Mouse (Mus musculus) C2C12 (cell line): ENCODE results near the gene Mthfd1l. TPM values are rescaled to one million over a fixed set of nuclear protein-coding genes. Genes with fewer than 3 reads are reported as not detected.

Experiments used
- H3K27me3 ChIP-seq: one replicate; pipeline ENCODE4 v1.6.1; 2011; ENCODE audit not compliant: control insufficient read depth, insufficient read depth, insufficient read length
- H3K36me3 ChIP-seq: one replicate; pipeline ENCODE4 v1.6.1; 2011; ENCODE audit not compliant: control insufficient read depth, insufficient read depth
- H3K4me3 ChIP-seq: one replicate; pipeline ENCODE4 v1.5.1; 2011; ENCODE audit warnings: mild to moderate bottlenecking, control low read depth; ENCODE audit not compliant: poor library complexity, insufficient read depth, severe bottlenecking
- H3K79me2 ChIP-seq: one replicate; pipeline ENCODE4 v1.6.1; 2011; ENCODE audit not compliant: control insufficient read depth, insufficient read depth
- H3K79me3 ChIP-seq: one replicate; pipeline ENCODE4 v1.6.1; 2011; ENCODE audit warnings: low read depth, control low read depth
- H3ac ChIP-seq: one replicate; pipeline ENCODE3; 2011; ENCODE audit warnings: low read depth; ENCODE audit not compliant: control insufficient read depth, insufficient read length
- CEBPB ChIP-seq: IDR thresholded peaks from one replicate; pipeline ENCODE4 v1.6.1; 2011; ENCODE audit warnings: low read depth, mild to moderate bottlenecking, control low read depth, moderate library complexity
- CTCF ChIP-seq: IDR thresholded peaks from one replicate; pipeline ENCODE4 v1.5.1; 2011; ENCODE audit not compliant: control insufficient read depth, insufficient read depth, insufficient read length
- FOSL1 ChIP-seq: IDR thresholded peaks from one replicate; pipeline ENCODE4 v1.8.0; 2011; ENCODE audit warnings: mild to moderate bottlenecking, low read length; ENCODE audit not compliant: poor library complexity, insufficient read depth, severe bottlenecking
- MAX ChIP-seq: IDR thresholded peaks from one replicate; pipeline ENCODE4 v1.6.1; 2011; ENCODE audit warnings: mild to moderate bottlenecking, control low read depth
- MYOD1 ChIP-seq: IDR thresholded peaks from one replicate; pipeline ENCODE4 v1.6.1; 2011; ENCODE audit warnings: low read depth; ENCODE audit not compliant: control insufficient read depth, insufficient read length
- MYOG ChIP-seq: IDR thresholded peaks from one replicate; pipeline ENCODE4 v1.6.1; 2011; ENCODE audit not compliant: control insufficient read depth, insufficient read length; ENCODE audit errors: extremely low read depth
- USF1 ChIP-seq: IDR thresholded peaks from one replicate; pipeline ENCODE4 v1.6.1; 2011; ENCODE audit warnings: low read depth, mild to moderate bottlenecking, control low read depth, moderate library complexity
- polyA plus RNA-seq: library from polyadenylated mRNA; unstranded; fragments of >200 nt; fragmentation: generic; extraction: Trizol; gene quantifications from one replicate; pipeline ENCODE4 v1.2.1, GENCODE M21; 2012; ENCODE audit warnings: missing spikeins

The Mthfd1l gene
- polyA plus RNA-seq, 1 experiment, result 43.6 TPM

- no peaks in the 10 kb centered on the region for H3K79me2 ChIP-seq
- H3ac ChIP-seq, result no peak overlapping the region
- H3K36me3 ChIP-seq, result peaks cover 88% of the 10 kb centered on the region
- H3K79me3 ChIP-seq, result no peaks in the 10 kb centered on the region
- no peak overlapping the region for H3K4me3 ChIP-seq
- no peaks in the 10 kb centered on the region for H3K27me3 ChIP-seq
- no peak for TF ChIP-seq MYOG
- no peak for TF ChIP-seq FOSL1
- TF ChIP-seq CTCF, result no peak
- no peak for TF ChIP-seq MYOD1
- no peak for TF ChIP-seq MAX
- no peak for TF ChIP-seq CEBPB
- no peak for TF ChIP-seq USF1
These were observed 65.7 kb downstream of the Mthfd1l start for GRCm38 (mm10) chr10:4038576-4038975.

- peaks cover 75% of the 10 kb centered on the region for H3K36me3 ChIP-seq
- no peaks in the 10 kb centered on the region for H3K79me2 ChIP-seq
- no peaks in the 10 kb centered on the region for H3K79me3 ChIP-seq
- H3K27me3 ChIP-seq, result no peaks in the 10 kb centered on the region
- H3K4me3 ChIP-seq, result no peak overlapping the region
- no peak overlapping the region for H3ac ChIP-seq
- TF ChIP-seq FOSL1 (no peak), CTCF (peak; percentile 54)
These were observed 68.8 kb downstream of the Mthfd1l start for GRCm38 (mm10) chr10:4041691-4042090.

DNA sequence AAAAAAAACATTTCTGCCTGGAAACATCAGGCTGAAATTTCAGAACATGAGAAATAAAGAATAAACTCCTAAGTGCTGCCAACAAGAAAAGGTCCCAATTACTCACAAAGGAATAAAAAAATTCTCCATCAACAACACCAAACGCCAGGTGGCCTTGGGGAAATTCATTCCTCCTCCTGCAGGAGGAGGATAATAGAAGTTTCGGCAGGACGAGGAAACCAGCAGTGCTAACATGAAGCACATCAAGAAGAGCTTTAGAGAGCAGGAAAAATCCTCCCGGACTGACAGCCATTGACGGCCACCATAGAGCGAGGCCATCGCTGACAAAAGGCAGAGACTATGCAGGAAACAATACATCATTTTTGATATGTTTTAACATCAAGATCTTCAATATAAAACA is 71.5 kb downstream of the Mthfd1l start:
- Histone ChIP-seq H3K27me3 (no peaks in the 10 kb centered on the region), H3K79me2 (no peaks in the 10 kb centered on the region), H3ac (no peak overlapping the region), H3K4me3 (no peak overlapping the region), H3K36me3 (peaks cover 75% of the 10 kb centered on the region), H3K79me3 (no peaks in the 10 kb centered on the region)
- TF ChIP-seq FOSL1, result no peak
- TF ChIP-seq USF1, result no peak
- no peak for TF ChIP-seq MAX
- no peak for TF ChIP-seq MYOD1
- no peak for TF ChIP-seq CTCF
- no peak for TF ChIP-seq CEBPB
- no peak for TF ChIP-seq MYOG

- no peak overlapping the region for H3K4me3 ChIP-seq
- H3K79me3 ChIP-seq, result no peaks in the 10 kb centered on the region
- TF ChIP-seq MYOG, result no peak
- no peak for TF ChIP-seq FOSL1
- no peak for TF ChIP-seq MYOD1
- no peak for TF ChIP-seq CTCF
- no peak for TF ChIP-seq CEBPB
- TF ChIP-seq MAX, result no peak
- no peak for TF ChIP-seq USF1
- no peaks in the 10 kb centered on the region for H3K27me3 ChIP-seq
- peaks cover 69% of the 10 kb centered on the region for H3K36me3 ChIP-seq
- no peaks in the 10 kb centered on the region for H3K79me2 ChIP-seq
- no peak overlapping the region for H3ac ChIP-seq
These were observed 73.6 kb downstream of the Mthfd1l start for GRCm38 (mm10) chr10:4046496-4046895.

DNA sequence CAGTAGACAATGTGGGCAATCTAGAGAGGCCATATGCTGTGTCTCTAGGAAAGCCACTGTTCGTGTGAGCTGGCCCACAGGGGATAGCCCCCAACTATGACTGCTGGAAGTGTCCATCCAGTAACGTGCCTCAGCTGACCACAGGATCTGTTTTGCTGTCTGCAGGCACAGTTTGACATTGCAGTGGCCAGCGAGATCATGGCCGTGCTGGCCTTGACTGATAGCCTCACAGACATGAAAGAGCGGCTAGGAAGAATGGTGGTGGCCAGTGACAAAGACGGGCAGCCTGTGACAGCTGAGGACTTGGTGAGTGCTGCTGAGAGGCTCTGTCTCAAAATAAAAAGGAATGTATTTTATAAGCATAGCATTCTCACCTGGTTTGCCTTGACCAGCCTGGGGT is 74.7 kb downstream of the Mthfd1l start:
- Histone ChIP-seq H3K79me2 (no peaks in the 10 kb centered on the region), H3K27me3 (no peaks in the 10 kb centered on the region)
- TF ChIP-seq CEBPB (no peak), CTCF (no peak), MAX (no peak), MYOD1 (no peak), USF1 (no peak), FOSL1 (no peak), MYOG (no peak)

DNA sequence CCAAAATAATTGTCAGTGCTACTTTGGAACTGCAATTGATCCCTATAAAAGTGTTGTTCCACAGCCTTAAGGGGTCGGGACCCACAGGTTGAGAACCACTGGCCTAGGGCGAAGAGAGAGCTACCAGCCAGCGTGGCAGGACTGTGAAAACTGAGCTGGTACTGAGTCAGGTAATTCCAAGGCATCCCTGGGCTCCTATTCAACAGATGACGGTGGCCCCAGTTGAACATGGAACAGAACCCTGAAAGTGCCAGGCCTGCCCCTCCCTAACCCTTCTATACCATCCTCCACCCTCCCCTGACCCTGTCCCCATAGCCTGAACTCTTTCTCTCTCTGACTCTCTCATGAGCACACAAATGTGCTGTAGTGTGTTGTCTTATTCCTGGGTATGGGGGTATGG is 77.3 kb downstream of the Mthfd1l start:
- H3K4me3 ChIP-seq, result no peak overlapping the region
- H3ac ChIP-seq, result no peak overlapping the region
- TF ChIP-seq MYOD1 (no peak), USF1 (no peak), CEBPB (no peak), MAX (no peak), FOSL1 (no peak), CTCF (no peak), MYOG (no peak)
- no peaks in the 10 kb centered on the region for H3K79me2 ChIP-seq
- no peaks in the 10 kb centered on the region for H3K27me3 ChIP-seq
- H3K79me3 ChIP-seq, result no peaks in the 10 kb centered on the region
- peaks cover 44% of the 10 kb centered on the region for H3K36me3 ChIP-seq

More for the DNA sequence above, 74.7 kb downstream of the Mthfd1l start:
- Histone ChIP-seq H3K36me3 (peaks cover 66% of the 10 kb centered on the region), H3K79me3 (no peaks in the 10 kb centered on the region), H3ac (no peak overlapping the region), H3K4me3 (no peak overlapping the region)
